Mouse (Mus musculus): ENCODE measurements around the gene Atp5j2.

DNA sequence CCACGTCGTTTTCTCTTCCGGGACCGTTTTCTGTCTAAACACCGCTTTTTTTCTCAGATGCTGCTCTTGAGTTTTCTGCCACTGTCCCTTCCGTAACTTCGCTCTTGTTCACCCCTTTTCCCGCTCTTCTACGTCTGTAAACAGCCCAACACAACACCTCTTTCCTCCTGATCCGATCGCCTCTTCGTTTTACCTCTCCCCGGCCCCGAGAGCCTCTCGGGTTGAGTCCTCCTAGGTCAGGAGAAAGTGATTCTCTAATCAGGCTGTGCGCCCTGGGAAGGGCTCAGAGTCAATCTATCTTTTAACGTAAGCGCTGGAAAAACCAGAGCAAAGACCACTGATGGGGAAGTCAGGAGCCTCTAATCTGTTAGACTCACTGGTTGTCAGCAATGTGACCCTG lies 51.3 kb downstream of the Atp5j2 start:
- TF ChIP-seq POLR2A (IDR thresholded peaks at IDR 0.05; ENCODE audit: control insufficient read depth, extremely low read depth, insufficient read depth, low read length, poor library complexity) (no peak), CTCF (IDR thresholded peaks at IDR 0.05; ENCODE audit: borderline replicate concordance, control insufficient read depth, extremely low read depth, insufficient read depth, low read length, poor library complexity) (no peak)

All from thymus, adult 2 months (tissue).